Mouse (Mus musculus): ENCODE measurements around the gene Ift52.

Ift52 gene

GRCm38 (mm10) chr2:163075234-163075633 is 58.1 kb downstream of the Ift52 start:
- DNase-seq, result no peak

GRCm38 (mm10) chr2:163079041-163079440 is 61.9 kb downstream of the Ift52 start:
- DNase-seq, result no peak

- DNase-seq, result no peak
Measured at GRCm38 (mm10) chr2:163082591-163082990, 65.4 kb downstream of the Ift52 start.

GRCm38 (mm10) chr2:163084519-163084918 is 67.4 kb downstream of the Ift52 start:
- DNase-seq, result no peak

- no peak for DNase-seq
Measured at GRCm38 (mm10) chr2:163085047-163085446, 67.9 kb downstream of the Ift52 start.

- no peak for DNase-seq
Measured at GRCm38 (mm10) chr2:163086561-163086960, 69.4 kb downstream of the Ift52 start.

GRCm38 (mm10) chr2:163087728-163088127 is 70.6 kb downstream of the Ift52 start, which contains the start of gene Gtsf1l:
Gene Gtsf1l (minus strand): TSS chr2:163087855.
- DNase-seq, result no peak

- DNase-seq, result no peak
Measured at GRCm38 (mm10) chr2:163089475-163090123, 72.4 kb downstream of the Ift52 start.

- no peak for DNase-seq
Measured at GRCm38 (mm10) chr2:163094909-163095308, 77.8 kb downstream of the Ift52 start.

Measured in right cerebral cortex, postnatal 25 days (tissue).